Mouse (Mus musculus): Measurements from ENCODE around the gene Trim30a. TPM values are rescaled to one million over a fixed set of nuclear protein-coding genes. Genes with fewer than 3 reads are reported as not detected.
"Not testable (repeated sequence)": the region's sequence is repeated elsewhere in the genome, so short reads cannot be mapped to it uniquely, and the experiment has no call there.

Trim30a gene
- total RNA-seq (2021): 1 to 10 TPM; 1.4 to 1.5 TPM
- long read RNA-seq, experiment 1, partial matches to known transcripts: 0 of 1 reads
- long read RNA-seq, experiment 1, other reads (novel, unspliced or antisense): 1 of 1 reads
- long read RNA-seq, experiment 2, partial matches to known transcripts: 0 of 1 reads
- long read RNA-seq, experiment 2, other reads (novel, unspliced or antisense): 1 of 1 reads

- DNase-seq (ENCODE audit: low spot score in 2 of 2): no peak
These were observed at the start of gene Trim30a for GRCm38 (mm10) chr7:104465065-104465744. Gene Trim30a, minus strand, starts transcription at chr7:104465193.

GRCm38 (mm10) chr7:104507421-104508065 is 42.5 kb upstream of the Trim30a start, which contains the start of gene Trim30d:
Gene Trim30d, minus strand, starts transcription at chr7:104507849.
- not testable (repeated sequence) for DNase-seq (ENCODE audit: low spot score in 2 of 2)

- DNase-seq (ENCODE audit: low spot score in 2 of 2): no peak
These were observed 36.8 kb upstream of the Trim30a start for GRCm38 (mm10) chr7:104501589-104502371.

DNA sequence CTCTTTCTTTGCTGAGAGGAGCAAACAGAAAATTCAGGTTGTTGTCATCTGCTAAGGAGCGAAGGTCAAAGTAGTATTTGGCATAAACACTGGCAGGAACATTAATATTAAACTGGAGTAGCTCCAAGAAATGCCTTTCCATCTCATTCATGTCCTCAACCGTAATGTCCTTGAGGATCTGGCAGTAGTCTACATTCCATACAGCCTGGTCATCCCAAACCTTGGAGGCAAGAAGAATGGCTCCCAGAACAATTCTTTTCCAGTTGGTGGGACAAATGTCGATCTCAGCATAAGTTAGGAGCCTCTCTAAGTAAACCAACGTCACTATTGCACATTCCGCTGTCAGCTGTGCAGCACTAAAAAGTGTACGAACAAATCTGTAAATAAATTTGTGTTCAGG is 36.2 kb upstream of the Trim30a start:
- DNase-seq (ENCODE audit: low spot score in 2 of 2): not testable (repeated sequence)

DNA sequence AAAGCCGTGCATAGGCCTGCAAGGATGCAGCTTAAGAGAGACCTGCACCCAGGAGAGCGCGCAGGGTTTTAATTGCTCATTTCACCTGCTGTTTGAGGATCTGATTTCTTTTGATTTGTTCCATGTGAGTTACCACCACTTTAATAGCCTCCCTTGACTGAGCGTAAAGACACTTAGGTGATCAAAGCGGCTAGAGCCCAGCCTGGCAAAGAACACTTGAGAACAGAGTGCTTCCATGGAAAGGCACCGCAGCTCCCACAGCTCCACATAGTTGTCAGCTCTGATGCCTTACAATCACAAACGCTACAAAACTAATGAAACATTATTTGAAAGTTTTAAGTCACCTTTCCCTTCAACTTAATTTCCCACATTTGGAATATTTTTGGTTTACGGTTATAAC is 34.5 kb upstream of the Trim30a start:
- not testable (repeated sequence) for DNase-seq (ENCODE audit: low spot score in 2 of 2)

DNA sequence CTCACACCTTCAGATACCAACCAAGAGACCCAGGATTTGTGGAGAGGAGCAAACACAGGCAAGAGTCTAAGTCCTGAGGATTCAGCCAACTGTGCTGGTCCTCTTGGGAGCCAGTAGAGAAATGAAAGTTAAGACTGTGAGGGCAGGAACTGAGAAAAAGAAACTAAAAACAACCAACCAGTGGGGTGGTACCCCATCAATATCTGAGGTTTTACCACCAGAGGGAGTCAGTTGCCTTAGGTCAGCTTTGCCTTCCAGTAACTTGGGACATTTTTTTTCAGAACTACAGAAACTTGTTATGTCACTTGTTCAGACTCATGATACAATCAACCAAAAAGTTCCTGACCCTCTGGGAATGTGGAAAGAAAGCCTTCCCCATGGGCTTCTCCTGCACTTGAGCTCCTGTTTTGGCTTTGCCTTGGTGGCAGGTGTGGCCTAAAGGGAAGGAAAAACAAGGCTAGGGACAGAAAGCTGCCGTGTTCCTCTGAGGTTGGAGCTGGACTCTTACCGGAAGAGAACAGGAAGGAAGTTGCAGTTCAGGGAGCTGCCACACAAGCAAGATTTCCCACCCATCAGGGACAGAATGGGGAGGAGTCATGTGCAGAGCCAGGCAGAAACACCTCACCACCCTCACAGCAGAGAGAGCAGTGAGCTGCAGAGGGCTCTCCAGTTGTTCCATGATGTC is 18.9 kb downstream of the Trim30a start:
- no peak for DNase-seq (ENCODE audit: low spot score in 2 of 2)

DNA sequence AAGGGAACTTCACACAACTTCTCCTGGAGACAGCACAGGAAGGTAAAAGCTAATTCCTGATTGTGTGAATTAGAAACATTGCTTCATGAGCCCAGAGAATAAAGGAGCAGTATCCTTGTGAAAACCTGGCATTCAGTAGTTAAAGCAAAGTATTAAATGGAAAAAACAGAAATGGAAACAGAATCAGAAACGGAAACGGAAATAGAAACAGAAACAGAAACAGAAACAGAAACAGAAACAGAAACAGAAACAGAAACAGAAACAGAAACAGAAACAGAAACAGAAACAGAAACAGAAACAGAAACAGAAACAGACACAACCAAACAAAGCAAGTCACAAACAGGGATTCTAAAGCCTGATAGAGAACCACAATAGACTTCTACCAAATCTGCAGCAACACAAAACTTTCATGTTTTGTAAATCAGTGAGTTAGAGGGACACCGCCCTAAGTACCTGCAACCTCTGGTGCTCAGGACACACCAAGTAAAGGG is 60.5 kb downstream of the Trim30a start:
- DNase-seq (ENCODE audit: low spot score in 2 of 2): no peak

GRCm38 (mm10) chr7:104401140-104401539 is 63.9 kb downstream of the Trim30a start:
- no peak for DNase-seq (ENCODE audit: low spot score in 2 of 2)

GRCm38 (mm10) chr7:104400698-104401097 is 64.3 kb downstream of the Trim30a start, which contains the start of gene Trim30c:
Gene Trim30c, minus strand, starts transcription at chr7:104400837.
- no peak for DNase-seq (ENCODE audit: low spot score in 2 of 2)

DNA sequence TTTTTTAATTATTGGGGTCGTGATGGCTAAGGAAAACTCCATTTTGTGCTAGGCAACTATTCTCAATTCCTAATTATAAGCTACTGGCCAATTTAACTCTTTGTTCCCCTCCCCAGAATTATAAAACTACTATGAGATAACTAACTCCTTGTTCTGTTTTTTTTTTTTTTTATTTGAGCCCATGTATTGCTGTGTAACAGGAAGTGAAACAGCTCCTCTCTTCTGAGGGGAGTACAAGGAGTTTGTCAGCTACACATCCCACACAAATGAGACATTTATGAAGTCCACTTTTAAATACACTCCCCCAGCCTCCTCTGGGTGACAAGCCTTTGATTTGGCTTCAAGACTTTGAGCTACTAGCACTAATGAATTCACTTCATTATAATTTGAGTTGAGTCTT is 66.5 kb downstream of the Trim30a start:
- no peak for DNase-seq (ENCODE audit: low spot score in 2 of 2)

DNA sequence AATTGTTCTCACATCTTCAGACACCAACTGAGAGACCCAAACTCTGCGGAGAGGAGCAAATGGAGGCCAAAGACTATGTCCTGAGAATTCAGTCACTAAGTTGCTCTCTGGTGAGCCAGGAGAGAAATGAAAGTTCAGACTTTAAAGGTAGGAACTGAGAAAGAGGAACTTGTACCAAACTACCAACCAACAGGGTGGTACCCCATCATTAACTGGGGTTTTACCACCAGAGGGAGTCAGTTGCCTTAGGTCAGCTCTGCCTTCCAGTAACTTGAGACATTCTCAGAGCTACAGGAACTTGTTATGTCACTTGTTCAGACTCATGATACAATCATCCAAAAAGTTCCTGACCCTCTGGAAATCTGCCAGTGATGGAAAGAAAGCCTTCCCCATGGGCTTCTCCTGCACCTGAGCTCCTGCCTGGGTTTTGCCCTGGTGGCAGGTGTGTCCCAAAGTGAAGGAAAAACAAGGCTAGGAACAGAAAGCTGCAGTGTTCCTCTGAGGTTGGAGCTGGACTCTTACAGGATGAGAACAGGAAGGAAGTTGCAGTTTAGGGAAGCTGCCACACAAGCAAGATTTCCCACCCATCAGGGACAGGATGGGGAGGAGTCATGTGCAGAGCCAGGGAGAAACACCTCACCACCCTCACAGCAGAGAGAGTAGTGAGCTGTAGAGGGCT is 95.1 kb downstream of the Trim30a start, which contains the start of gene Trim30b:
Gene Trim30b (minus strand): TSS at position 149 of the 679 bp plus-strand sequence.
- no peak for DNase-seq (ENCODE audit: low spot score in 2 of 2)

DNA sequence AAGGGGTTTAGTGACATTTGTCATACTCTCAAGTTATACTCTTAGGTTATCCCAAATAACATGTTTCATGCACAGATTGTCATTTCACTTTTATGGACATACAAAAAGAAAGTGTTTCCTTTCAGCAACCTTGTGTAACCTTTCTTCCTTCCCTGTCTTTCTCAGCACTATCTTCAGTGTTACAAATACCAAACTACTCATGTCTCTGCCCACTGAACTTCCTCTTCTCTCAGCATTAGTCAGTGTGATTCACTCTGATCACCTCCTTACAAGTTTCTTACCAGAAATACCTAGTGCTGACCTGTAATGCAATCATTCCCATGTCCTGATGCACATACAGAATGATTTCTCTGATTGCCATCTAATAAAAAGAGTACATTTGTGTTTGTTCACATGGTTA is 98.7 kb downstream of the Trim30a start:
- DNase-seq (ENCODE audit: low spot score in 2 of 2): no peak

Other genes with a start within 250 kb of the Trim30a start
- 1 to 10 TPM in 1 of 2 experiments, under 1 TPM in 1; 0.57 to 1.3 TPM for gene Trim6, start 246.4 kb downstream of the Trim30a start, total RNA-seq (2021)
- gene Trim34a, start 220.7 kb downstream of the Trim30a start, total RNA-seq (2021): 1 to 10 TPM; 1.8 to 2.0 TPM
- 1 to 10 TPM in 1 of 2 experiments, under 1 TPM in 1; 0.98 to 1.5 TPM for gene Trim5, start 177.1 kb downstream of the Trim30a start, total RNA-seq (2021)
- 1 to 10 TPM; 4.5 to 5.4 TPM for gene Trim12a, start 149.7 kb downstream of the Trim30a start, total RNA-seq (2021)
- under 1 TPM in 1 of 2 experiments, not detected in 1; 0.29 TPM for gene Trim34b, start 135.7 kb downstream of the Trim30a start, total RNA-seq (2021)
- 1 to 10 TPM; 2.6 to 3.5 TPM for gene Trim12c, start 111.8 kb downstream of the Trim30a start, total RNA-seq (2021)
- under 1 TPM; 0.05 to 0.08 TPM for gene Trim30b, start 95.3 kb downstream of the Trim30a start, total RNA-seq (2021)
- gene Trim30c, start 64.4 kb downstream of the Trim30a start, total RNA-seq (2021): under 1 TPM in 1 of 2 experiments, not detected in 1; 0.21 TPM
- under 1 TPM; 0.32 to 0.62 TPM for gene Trim30d, start 42.7 kb upstream of the Trim30a start, total RNA-seq (2021)
- not detected for gene Olfr651, start 84.9 kb upstream of the Trim30a start, total RNA-seq (2021)
- not detected for gene Olfr652, start 95.7 kb upstream of the Trim30a start, total RNA-seq (2021)
- not detected for gene Olfr653, start 112.1 kb upstream of the Trim30a start, total RNA-seq (2021)
- gene Olfr654, start 121.8 kb upstream of the Trim30a start, total RNA-seq (2021): not detected
- gene Olfr655, start 136.6 kb upstream of the Trim30a start, total RNA-seq (2021): not detected
- not detected for gene Olfr656, start 148.8 kb upstream of the Trim30a start, total RNA-seq (2021)
- not detected for gene Olfr657, start 159.6 kb upstream of the Trim30a start, total RNA-seq (2021)
- not detected for gene Olfr658, start 182.1 kb upstream of the Trim30a start, total RNA-seq (2021)
- not detected for gene Olfr659, start 201.6 kb upstream of the Trim30a start, total RNA-seq (2021)
- not detected for gene Olfr661, start 221.3 kb upstream of the Trim30a start, total RNA-seq (2021)

Data from gastrocnemius, postnatal 4 days (tissue).